Mouse (Mus musculus): ENCODE results near the gene Ip6k3.

- TF ChIP-seq CTCF (conservative IDR thresholded peaks at IDR 0.05 in 1 of 2, IDR thresholded peaks at IDR 0.05 in 1 of 2; ENCODE audit: low read depth in 2 of 2, low read length in 2 of 2) (no peak), MAFK (IDR thresholded peaks at IDR 0.05; ENCODE audit: insufficient replicate concordance, low read length) (no peak)
These were observed 28.6 kb upstream of the Ip6k3 start for GRCm38 (mm10) chr17:27196206-27196605.
